Mouse (Mus musculus) thymus, postnatal 0 days (tissue): Measurements from ENCODE around the gene Elf1. TPM values are rescaled to one million over a fixed set of nuclear protein-coding genes. Genes with fewer than 3 reads are reported as not detected.
A peak's percentile ranks its signal among the peaks of the same experiment; 100 is the strongest.
"Not testable (repeated sequence)": the region's sequence is repeated elsewhere in the genome, so short reads cannot be mapped to it uniquely, and the experiment has no call there.

Source experiments
- DNase-seq: peaks from one replicate; pipeline ENCODE4 v3.0.0-alpha.2; 2015; ENCODE audit warnings: low spot score
- polyA plus RNA-seq: library from polyadenylated mRNA; unstranded; fragments of >200 nt; fragmentation: Nextera tagmentation; extraction: Ambion mirVana; gene quantifications from 2 replicates; pipeline ENCODE4 v1.2.1, GENCODE M21; 2015

Gene Elf1
- polyA plus RNA-seq, 1 experiment from 2014 or later = 108 TPM

DNA sequence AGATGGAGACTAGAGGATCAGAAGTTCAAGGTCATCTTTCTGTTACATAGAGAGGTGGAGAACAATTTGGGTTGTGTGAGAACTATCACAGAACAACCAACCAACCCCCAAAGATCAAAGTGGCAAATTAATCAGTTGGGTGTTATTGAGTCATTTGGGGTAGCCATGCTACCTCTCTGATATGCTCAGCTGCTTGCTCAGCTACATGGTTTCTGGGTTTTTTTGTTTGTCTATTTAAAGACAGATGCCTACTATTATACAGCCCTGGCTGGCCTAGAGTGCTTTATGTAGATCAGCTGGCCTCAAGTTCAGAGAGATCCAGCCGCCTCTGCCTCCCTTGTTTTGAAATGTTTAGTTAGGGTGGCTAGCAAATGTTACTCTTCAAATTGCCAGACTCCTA lies 40.1 kb downstream of the Elf1 start:
- peak; percentile 25 for DNase-seq

DNA sequence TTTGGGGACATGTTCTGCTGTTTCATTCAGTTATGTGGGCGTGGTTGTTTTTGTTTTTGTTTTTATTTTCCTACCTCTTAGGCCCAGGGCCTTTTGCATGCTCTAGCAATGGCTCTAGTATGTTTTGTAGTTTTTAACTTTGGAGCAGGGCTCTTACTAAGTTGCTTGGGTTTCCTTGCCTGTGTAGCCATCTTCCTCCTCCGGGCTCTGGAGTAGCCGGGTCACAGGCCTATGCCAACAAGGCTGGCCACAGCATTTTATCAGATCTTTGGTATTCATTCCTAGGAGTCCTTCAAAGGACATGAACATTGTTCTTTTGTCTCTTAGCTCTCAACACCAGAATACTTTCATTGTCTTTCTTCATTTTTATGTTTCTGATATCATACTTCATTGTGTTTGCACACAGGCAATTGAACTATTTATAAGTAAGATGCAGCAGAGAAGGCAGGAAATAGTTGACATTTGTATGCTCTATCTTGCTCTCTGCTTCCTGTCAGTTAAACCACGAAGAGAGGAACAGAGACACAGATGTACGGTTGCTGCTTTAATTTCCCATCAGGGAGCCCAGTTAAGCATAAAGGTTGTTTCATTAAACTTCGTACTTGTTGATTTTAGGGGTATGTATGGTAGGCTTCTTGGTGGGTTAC lies 40.6 kb downstream of the Elf1 start:
- DNase-seq = peak; percentile 82

DNA sequence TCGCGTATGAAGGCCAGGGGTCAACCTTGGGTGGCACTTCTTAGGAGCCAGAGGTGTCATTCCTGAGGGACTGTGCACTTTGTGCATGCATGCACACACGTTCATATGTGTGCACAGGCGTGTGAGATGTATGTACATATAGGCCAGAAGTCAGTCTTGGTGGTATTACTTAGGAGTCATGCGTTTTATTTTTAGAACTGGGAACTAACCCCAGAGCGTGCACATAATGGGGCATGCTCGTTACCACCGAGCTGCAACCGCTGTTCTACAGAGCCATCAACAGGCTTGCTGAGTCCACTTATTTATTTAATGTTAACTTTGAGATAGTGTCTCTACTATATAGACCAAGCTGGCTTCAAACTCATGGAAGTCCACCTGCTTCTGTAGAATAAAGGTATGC lies 41.4 kb downstream of the Elf1 start:
- peak; percentile 33 for DNase-seq

DNA sequence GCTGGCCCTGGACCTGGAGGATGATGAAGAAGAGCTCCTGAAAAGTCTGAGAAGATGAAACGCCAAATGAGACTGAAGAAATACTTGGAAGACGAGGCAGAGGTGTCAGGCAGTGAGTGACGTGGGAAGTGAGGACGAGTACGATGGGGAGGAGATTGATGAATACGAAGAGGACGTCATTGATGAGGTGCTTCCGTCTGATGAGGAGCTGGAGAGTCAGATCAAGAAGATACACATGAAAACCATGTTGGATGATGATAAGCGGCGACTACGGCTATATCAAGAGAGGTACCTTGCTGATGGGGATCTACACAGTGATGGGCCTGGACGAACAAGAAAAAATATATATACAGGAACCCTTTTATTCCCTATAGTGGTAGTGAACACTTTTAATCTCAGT lies 45.1 kb downstream of the Elf1 start:
- not testable (repeated sequence) for DNase-seq

DNA sequence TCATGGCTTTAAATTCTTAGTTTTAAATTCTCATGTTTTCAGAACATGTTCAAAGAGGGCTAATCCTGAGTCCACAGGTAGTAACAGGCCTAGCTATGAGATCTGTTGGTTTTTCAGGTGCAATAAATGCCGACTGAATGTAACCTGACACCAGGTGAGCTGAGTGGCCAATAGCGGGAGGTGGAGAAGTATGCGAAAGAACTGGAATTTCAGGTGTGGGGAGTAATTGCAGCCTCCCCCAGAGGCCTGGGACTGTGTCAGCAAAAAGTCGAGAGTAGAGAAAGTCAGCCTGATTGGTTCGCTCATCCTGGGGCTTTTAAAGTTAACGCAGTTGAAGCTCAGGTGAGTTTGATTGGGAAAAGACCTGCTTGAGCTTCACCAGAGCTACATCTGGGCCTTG lies 46.7 kb downstream of the Elf1 start:
- no peak for DNase-seq

DNA sequence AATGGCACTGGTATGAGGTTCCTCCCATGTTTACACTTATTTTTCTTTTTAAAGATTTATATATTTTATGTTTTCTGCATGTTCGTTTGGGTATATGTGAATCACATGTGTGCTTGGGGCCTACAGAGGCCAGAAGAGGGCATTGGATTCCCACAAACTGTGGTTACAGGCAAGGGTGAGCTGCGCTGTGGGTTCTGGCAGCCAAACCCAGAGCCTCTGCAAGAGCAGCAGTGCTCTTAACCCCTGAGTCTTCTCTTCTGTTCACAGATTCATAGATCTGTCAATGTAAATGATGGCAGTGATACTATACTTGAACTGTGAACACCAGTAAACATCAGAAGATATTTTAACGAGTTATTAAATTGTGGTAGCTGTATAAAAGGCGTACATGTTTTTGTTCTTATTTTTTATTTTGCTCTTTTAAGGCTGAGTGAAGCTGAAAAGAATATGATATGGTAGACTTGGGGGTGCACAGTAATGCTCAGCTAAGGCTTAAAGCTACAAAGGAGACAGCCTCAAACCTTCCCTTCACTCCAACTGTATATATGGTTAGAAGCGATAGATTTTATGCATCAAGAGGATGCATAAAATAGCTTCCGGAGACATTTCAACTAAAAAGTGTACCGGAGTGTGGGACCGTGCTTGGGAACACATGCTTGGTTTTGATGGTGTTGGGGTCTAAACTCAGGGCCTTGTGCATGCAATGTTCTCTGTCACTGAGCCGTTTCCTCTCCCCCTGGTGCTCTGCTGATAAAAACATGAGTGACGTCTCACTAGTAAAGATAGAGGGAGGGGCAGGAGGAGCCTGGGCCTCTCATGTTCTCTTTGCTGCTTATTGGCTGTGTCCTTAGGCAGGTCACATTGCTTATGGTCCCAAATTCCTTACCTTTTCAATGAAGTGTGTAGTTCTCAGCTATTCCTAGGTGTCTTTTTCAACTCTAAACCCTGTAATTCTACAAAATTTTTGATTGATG lies 48.9 kb downstream of the Elf1 start:
- DNase-seq = peak; percentile 63

DNA sequence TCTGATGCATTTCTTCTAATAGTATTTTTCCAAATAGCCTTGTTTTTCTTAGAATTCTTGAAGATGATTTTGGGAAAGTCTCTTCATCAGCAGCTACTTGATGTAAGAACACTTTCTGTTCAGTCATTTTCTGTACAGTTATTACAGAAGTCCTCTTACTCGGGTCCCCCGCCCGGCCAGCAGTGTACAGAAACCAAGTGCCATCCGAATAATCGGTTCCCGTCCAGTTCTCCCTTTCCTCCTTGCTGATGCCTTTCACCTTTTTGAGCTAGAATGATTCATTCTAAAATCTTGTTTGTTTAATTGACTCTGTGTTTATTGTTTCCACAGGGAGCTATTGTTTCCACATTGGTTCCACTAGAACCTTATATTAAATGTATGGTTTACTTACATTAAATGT lies 49.8 kb downstream of the Elf1 start:
- DNase-seq = no peak

DNA sequence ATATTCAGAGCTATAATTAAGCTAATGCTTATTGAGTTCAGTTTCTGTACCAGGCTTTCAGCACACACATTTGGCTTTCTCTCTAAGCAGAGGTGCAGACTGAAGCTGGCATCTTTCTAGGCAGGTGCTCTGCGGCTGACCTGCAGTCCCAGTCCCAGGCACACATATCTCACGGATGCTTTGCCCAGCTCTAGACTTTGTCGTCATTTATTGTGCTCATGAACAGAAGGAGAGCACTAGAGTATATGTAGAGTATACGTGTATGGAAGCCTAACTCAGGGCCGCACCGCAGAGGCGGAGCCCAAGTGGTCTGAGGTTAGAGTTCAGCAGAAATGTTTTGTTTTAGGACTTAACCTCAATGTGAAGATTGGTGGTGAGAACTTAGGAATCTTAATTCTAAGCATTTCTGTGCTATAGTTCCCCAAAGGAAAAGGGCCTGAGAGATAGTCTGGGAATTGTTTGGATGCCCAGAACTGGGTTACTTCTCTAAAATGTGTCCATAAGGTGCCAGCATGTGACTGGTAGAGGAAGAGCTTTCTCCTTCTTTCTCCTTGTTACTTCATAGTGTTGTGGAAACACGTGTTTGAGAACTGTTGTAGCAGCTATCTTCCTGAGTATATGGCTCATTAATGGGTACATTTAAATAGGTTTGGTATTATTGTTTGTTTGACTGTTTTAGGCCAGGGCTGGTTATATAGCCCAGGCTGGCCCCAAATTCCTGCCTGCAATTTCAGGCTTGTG lies 51.2 kb downstream of the Elf1 start:
- peak; percentile 23 for DNase-seq

DNA sequence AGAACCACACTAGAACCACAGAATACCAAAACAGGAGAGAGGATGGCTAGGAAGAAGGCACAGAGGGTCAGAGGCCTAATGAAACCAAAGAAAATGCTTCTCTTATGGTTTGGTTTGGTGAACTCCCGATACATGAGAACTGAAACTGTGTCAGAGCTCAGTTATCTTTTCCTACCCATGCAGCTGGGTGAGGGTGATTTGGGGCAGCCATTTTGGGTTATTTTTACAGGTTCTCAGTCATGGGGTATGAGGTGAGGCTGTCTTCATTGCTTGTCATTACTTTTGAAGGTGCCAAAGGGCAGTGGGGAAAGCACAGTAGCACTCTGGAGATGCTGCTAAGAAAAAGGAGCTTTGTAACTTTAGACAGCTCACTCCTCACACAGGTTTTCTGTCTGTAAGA lies 52.4 kb downstream of the Elf1 start:
- DNase-seq = no peak

DNA sequence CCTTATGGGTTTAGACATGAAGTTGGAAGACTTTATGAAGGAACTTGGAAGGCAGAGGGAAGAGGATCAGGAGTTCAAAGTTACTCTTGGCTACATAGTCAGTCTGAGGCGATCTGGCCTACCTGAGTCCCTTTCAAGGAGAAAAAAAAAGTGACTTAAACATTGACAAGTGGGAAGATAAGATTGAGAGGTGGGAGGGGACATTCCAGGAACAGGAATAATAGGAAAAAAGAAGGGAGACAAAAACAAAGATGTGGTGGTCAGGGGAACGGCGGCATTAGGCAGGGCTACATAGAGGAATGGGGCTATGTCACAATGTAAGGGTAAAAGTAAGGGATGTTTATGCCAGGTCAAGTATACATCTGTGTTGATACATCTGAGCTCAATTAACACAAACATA lies 53.2 kb downstream of the Elf1 start:
- DNase-seq = no peak

DNA sequence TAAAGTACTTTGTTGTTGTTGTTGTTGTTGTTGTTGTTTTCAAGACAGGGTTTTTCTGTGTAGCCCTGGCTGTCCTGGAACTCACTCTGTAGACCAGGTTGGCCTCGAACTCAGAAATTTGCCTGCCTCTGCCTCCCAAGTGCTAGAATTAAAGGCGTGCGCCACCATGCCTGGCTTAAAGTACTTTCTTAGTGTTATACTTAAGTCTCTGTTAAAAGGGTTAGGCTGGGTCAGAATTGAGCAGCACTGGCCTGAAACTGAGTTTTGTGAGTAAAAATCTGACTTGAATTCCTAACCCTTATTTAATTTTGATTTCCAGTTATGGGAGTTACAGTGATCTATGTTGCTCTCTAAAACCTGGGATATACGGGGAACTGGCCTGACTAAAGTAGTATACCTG lies 53.7 kb downstream of the Elf1 start:
- DNase-seq = not testable (repeated sequence)

DNA sequence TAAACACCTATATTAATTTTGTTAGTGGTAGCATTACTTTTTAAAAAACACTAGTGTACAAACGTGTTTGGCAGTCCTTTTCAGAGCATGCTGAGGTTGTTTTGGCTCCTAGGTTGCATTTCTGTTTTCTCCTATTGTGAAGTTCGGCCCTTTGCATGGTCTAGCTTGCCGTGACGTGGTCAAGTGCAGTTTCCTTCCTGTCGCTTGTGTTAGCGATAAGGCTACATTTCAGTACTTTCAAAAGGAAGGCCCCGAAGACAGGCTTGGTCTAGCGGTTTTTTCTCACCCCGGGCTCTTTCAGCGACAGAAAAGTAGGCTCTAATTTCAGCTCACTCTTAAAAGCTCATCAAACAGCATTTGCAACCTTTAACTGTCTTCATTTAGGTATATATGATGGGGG lies 54.3 kb downstream of the Elf1 start:
- peak; percentile 34 for DNase-seq

DNA sequence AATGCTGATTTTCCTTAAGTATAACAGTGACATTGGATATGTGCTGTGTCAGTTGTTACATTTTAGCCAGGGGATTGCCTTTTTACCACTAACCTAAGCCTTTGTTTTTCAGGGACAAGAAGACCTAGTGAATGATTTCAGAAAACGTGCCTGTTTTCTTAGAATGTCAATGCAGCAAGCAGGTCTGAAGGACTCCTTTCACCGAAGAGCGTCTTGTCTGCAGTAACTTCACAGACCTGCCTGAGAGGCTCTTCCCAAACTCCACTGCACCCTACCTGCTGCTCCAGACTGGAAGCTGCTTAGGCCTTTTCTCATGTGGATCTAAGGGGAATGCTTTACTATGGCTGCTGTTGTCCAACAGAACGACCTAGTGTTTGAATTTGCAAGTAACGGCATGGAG lies 55.0 kb downstream of the Elf1 start:
- DNase-seq = no peak

DNA sequence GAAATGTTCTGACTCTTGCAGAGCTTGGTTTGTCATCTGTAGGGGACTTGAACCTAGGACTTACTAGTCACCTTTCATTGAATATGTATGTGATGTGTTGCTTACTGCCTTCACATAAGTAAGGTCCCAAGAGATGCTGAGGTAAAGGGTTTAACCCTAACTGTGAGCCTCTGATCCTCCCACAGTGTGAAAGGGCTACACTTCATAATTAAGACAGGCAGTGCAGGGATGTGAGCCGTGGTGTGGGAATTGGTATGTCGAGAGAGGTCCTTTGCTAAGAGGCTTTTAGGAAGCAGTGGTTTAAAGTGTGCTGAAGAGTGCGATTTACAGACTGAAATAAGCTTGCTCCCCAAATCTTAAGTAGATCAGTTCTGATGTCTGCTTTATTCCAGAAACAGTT lies 55.8 kb downstream of the Elf1 start:
- no peak for DNase-seq

DNA sequence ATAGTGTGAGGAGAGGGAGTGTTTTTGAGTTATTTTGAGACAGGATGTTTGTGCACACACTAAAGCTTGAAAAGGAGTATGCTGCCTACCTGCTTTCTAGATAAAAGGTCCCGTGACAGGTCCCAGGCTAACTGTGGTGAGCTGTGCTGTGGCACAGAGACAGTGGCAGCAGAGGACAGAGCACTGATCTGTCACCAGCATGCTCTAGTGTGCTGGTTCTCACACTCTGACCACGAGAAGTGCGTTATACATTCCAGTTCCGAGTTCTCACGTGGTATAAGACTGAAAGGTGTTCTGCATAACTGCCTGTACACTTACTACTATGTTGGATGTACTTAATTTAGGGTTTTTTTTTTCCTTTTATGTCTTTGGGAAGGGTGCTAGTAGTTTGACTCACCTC lies 56.5 kb downstream of the Elf1 start:
- DNase-seq = peak; percentile 72

DNA sequence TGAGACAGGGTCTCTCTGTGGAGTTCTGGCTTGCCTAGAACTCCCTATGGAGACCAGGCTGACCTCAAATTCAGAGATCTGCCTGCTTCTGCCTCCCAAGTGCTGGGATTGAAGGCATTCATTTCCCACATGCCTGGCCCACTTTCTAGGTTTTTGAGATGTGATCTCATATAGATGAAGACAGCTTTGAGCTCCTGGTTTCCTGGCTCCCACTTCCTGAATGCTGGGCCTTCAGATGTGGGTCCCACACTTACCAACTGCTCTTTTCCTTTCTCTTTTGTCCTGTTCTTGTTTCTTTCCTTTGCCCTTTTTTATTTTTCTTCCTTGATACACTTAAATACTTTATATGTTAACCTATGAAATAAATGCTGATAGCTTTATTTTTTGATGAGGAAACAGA lies 56.9 kb downstream of the Elf1 start:
- no peak for DNase-seq

DNA sequence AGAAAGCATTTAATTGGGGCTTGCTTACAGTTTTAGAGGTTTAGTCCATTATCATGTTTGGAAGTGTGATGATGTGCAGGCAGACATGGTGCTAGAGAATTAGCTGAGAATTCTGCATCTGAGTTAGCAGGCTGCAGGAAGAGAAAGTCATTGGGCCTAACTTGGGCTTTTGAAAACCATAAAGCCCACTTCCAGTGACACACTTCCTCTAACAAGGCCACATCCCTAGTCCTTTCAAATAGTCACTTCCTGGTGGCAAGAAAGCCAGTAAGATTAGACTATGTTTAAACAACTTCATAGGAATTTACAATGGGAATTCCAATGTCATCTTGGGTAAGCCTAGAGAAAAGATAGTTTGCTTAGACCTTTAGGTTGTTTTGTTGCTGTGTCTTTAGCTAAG lies 60.6 kb downstream of the Elf1 start:
- no peak for DNase-seq

DNA sequence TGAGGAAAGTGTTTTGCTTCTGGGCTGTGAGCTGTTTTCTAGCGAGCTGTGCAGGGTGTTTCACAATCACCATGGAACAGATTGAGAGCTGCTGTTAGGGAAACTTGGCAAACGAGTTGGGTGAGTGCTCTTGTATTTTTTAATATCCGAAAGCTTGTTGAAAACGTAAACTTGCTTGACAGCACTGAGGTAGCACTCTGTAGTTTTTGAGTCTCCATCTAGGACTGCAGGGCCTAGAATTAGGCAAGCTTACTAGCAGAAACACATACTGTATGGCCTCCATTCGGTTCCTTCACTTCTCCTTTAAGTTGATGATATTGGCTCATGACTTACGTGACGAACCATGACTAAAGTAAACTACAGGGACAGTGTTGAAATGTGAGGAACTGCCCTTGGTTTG lies 68.3 kb downstream of the Elf1 start:
- no peak for DNase-seq

DNA sequence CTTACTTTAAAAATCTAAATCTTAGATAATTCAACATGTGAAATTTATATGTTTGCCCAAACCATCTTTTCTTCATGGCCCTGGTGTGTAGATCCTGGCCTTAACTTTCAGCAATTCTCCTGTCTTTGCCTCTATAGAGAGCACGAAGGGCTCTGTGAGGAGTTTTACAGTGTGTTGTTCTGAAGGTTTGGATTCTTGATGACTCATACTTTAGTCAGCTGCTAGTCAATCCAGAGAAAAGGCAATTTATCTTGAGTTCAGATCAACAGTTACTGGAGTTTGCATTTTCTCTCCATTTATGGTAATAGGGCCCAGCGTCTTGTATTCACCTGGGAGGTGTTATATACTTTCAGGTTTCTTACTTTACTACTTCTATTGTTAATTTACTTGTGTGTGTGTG lies 70.9 kb downstream of the Elf1 start:
- no peak for DNase-seq

DNA sequence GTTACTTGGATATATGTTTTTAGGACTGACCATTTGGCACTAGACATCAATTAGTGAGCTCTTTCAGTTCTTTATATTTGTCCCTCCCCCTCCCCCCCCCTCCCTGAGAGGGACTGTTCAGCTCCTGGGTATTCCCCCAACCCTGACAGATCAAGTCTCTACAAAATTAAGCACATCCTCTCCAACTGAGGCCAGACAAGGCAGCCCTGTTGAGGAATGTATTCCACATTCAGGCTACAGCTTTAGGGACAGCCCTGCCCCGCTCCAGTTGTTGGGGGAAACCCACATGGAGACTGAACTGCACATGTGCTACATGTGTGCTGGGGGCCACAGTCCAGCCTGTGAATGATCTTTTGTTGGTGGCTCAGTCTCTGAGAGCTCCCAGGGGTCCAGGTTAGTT lies 71.9 kb downstream of the Elf1 start:
- DNase-seq = no peak

DNA sequence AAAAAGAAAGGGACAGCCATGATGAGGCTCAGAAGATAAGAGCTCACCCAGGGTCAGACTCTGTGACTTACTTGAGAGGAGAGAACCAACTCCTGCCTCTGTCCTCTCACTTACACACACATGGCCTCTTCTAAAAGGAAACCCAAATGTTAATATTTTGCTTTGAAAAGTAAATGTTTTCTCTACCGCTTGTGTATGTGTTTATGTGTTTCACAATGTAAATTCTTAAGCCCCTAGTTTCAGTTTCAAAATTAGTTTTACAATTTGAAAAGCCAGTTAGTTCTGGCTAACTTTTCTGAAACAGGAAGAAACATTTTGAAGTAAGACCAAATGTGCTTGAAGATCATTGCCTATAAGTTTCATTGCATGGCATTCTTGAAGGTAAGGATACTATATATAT lies 76.8 kb downstream of the Elf1 start:
- DNase-seq = no peak

DNA sequence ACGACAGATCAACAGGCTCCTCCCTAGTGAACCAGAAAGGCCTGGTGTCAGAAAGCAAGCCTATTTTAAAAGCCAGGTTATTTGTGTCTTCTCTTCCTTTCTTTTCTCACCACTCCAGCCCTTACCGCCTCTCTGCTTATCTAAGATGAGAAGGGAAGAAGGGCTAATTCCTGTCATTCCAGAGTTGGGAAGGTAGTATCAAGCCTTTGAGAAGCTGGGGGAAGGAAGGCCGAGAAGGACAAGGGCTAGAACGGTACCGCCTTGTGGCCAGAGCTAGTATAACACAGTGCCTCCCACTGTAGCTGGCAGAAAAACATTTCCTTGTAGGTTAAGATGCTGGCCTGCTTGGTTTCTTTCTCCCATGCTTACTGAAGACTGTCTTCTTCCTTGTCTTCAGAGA lies 81.8 kb downstream of the Elf1 start:
- peak; percentile 62 for DNase-seq
